Mouse (Mus musculus) kidney, postnatal 36 days (tissue): Measurements from ENCODE around the gene Hhatl.

ENCODE experiments used
- DNase-seq, 2 experiments: peaks; one replicate each; pipeline ENCODE4 v3.0.0; 2021 to 2022; ENCODE audit warnings: mixed read lengths in 2 of 2

Gene Hhatl

DNA sequence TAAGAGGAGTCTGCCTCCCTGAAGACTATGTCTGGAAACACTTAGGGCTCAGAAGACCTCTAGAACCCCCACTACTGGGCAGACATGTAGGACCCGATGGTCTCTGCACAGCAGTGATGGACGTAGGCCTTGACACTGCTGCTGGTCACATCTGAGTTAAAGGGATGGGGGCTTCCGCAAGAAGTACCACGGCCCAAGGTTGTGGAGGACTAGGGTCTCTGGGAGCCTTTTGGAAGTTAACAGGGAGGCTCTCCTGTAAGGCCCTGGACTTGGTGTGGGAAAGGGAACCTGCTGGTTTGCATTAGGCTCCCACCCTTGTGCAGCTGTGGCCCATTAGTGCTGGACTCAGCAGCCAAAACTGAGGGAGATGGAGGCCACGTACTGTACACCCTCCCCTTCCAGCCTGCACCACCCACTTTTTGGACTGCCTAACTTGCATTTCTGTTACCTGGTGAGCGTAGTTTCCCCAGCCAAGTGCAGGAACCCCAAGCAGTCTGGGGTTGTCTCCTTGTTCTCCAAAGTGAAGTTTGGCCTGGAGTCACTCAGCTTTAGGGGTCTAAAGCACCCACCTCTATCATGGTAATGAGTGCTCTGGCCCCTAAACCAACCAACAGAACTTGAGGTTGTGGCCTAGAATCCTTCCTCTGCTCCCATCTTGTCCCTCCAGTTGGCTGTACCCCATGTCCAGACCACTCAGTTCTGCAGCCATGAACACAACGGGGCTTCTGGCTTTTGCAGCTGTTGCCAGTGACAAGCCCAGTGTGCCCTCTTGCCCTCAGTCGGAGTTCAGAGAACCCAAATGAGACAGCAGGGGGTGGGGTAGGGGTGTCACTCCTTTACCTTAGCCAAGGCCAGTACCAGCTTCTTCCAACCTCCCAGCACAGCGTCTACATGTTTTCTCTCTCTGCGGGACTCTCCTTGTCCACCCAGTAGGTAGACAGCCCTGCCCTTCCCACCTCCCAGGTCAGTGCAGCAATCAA is 34.2 kb downstream of the Hhatl start:
- peak in 1 of 2 experiments; percentile 42 for DNase-seq

DNA sequence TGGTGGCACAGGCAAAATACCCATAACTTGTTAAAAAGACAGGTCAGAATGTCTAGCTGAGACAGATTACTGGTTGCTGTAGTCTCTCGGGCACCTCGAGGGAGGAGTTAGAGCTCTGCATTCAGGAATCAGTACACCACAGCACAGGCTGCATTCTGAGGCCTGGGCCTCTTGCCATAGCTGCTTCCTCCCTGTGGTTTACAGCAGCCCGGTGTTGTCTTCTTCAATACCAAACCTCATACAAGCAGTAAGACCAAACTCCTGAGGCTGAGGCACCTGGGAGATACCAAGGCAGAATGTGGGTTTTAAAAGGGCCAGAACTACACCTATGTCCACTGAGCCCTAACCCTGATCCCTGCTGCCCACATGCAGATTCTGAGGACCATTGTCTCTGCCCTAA is 34.9 kb downstream of the Hhatl start:
- no peak for DNase-seq

DNA sequence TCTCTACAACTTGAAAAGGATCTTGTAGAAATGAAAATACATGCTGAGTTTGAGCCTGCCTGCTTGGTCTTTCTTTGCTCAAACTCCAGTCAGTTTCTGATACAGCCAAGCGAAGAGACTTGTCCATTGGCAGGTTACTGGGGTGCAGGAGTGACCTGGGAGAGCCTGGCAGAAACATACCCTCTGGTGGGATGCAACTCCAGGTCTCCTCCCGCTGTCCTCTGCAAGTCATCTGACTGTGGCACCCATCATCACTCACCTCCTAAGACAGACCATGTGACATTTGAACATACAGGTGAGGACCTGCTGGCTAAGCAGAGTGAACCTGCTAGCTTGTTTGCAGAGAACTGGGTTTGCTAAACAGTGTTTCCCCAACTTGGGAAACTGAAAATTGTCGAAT is 35.5 kb downstream of the Hhatl start:
- DNase-seq, result no peak

DNA sequence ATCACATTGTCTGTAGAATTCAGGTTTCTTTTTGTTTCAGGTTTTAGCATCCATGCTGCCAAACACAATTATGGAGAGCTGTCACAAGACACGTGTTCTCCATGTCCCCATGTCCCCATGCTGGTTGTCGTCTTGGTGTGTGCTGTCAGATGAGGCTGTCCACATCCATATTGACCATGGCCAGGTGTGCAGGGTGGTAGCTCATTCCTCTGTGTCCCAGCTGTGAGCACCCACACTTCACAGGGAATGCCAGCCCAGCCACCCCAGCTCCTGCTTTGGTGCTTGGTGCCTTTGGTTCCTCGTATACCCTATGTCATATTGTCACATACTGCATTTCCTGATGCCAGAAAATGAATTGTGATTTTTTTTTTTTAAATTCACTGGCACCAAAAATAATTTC is 37.7 kb downstream of the Hhatl start:
- no peak for DNase-seq

DNA sequence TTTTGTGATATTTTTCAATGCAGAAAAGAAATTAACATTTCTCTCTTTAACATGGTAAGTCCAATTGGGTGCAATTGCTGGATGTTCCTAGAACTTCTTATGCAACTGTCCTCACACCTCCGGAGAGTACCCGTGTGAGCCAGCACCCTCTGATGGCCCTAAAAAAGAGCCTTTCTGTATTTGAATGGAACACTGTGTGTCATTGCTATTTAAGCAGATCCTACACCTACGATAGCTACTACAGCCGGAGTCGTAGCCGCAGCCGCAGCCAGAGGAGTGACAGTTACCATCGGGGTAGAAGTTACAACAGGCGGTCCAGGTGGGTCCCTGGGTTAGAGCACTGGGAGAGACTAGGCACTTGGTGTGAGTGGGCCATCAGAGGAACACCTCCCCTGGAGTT is 39.5 kb downstream of the Hhatl start:
- no peak for DNase-seq

- no peak for DNase-seq
Observed at GRCm38 (mm10) chr9:121744051-121744450, 48.3 kb downstream of the Hhatl start.

- no peak for DNase-seq
Observed at GRCm38 (mm10) chr9:121741168-121741567, 51.1 kb downstream of the Hhatl start.

DNA sequence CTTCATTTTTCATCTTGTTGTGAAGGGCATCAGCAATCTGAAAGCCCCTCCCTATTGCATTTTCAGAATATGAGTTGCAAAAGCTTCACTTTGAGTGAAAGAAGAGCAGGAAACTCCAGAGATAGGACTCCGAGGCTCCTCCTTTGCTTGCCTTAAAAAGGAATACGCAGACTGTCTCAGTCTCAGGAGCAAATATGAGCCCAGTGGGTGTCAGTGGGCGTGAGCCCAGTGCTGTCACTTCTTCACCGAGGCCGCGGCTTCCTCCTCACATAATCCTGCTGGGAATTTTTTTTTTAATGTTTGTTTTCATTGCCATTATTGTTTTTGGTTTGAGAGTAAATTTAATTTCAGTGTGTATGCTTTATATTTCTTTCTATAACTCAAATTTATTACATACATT is 51.8 kb downstream of the Hhatl start:
- no peak for DNase-seq
